Mouse (Mus musculus): ENCODE results near the gene Sertad2.

DNA sequence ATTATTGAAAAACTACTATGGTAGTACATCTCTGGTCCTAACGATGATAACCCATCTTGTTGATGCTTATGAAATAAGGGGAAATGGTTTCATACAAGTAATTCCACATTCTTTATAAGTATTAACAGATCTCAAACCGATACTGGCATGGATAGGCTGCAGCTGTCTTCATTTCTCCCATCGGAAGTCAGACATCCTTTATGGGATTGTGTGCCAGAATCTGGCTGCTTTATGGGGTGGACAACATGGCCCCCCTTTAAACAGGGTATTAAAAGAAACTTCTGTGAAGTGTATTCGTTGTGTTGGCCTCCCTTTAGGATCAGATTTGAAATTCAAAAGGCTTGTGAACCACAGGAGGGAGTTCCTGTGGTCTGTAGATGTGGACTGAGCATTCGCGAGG, 103.1 kb downstream of the Sertad2 start:
- no peak for TF ChIP-seq CTCF (IDR thresholded peaks at IDR 0.05; ENCODE audit: borderline replicate concordance, insufficient read depth, low read length)
- TF ChIP-seq POLR2A (IDR thresholded peaks at IDR 0.05; ENCODE audit: low read depth, low read length), result no peak

Data from embryonic fibroblast, embryonic 13.5 days (primary cell).